Mouse (Mus musculus) frontal cortex, postnatal 25 days (tissue): ENCODE data around the gene Plekhb1.

Source experiments
- DNase-seq, 2 experiments: peaks; one replicate each; pipeline ENCODE4 v3.0.0; 2022; ENCODE audit warnings: low spot score in 2 of 2

Plekhb1 gene

GRCm38 (mm10) chr7:100656739-100657138 lies 5.5 kb downstream of the Plekhb1 start:
- no peak for DNase-seq

- no peak for DNase-seq
Measured at GRCm38 (mm10) chr7:100654441-100654840, 7.8 kb downstream of the Plekhb1 start.

GRCm38 (mm10) chr7:100653480-100654266 lies 8.5 kb downstream of the Plekhb1 start:
- no peak for DNase-seq

- no peak for DNase-seq
Measured at GRCm38 (mm10) chr7:100651011-100651410, 11.2 kb downstream of the Plekhb1 start.

- DNase-seq, result no peak
Measured at GRCm38 (mm10) chr7:100650421-100650820, 11.8 kb downstream of the Plekhb1 start.

GRCm38 (mm10) chr7:100649826-100650225 lies 12.4 kb downstream of the Plekhb1 start:
- no peak for DNase-seq

- DNase-seq, result no peak
Measured at GRCm38 (mm10) chr7:100649095-100649494, 13.1 kb downstream of the Plekhb1 start.

GRCm38 (mm10) chr7:100645147-100645546 lies 17.1 kb downstream of the Plekhb1 start:
- peak; percentile 69 to 72 for DNase-seq

- DNase-seq, result no peak
Measured at GRCm38 (mm10) chr7:100642413-100642812, 19.8 kb downstream of the Plekhb1 start.

GRCm38 (mm10) chr7:100637657-100638056 lies 24.6 kb downstream of the Plekhb1 start:
- DNase-seq, result no peak

- no peak for DNase-seq
Measured at GRCm38 (mm10) chr7:100624538-100624937, 37.7 kb downstream of the Plekhb1 start.

- no peak for DNase-seq
Measured at GRCm38 (mm10) chr7:100622277-100622676, 39.9 kb downstream of the Plekhb1 start.

- DNase-seq, result no peak
Measured at GRCm38 (mm10) chr7:100616121-100616857, 45.9 kb downstream of the Plekhb1 start.

GRCm38 (mm10) chr7:100608910-100609309 lies 53.3 kb downstream of the Plekhb1 start:
- DNase-seq, result no peak

- peak; percentile 29 to 45 for DNase-seq
Measured at GRCm38 (mm10) chr7:100608130-100608741, 54.0 kb downstream of the Plekhb1 start, which contains the start of gene Mrpl48. Gene Mrpl48, minus strand, starts transcription at chr7:100608301.

- DNase-seq, result peak; percentile 87 to 97
Measured at GRCm38 (mm10) chr7:100607214-100608129, 54.7 kb downstream of the Plekhb1 start, which contains the start of gene Rab6a. Gene Rab6a, plus strand, starts transcription at chr7:100607410.

- no peak for DNase-seq
Measured at GRCm38 (mm10) chr7:100600211-100600610, 62.0 kb downstream of the Plekhb1 start.

- DNase-seq, result no peak
Measured at GRCm38 (mm10) chr7:100593349-100593748, 68.9 kb downstream of the Plekhb1 start.
